Mouse (Mus musculus) left cerebral cortex, postnatal 14 days (tissue): Measurements from ENCODE around the gene Rimkla. TPM values are rescaled to one million over a fixed set of nuclear protein-coding genes. Genes with fewer than 3 reads are reported as not detected.

Experiments
- DNase-seq, 2 experiments: peaks; one replicate each; pipeline ENCODE4 v3.0.0; 2021 to 2022; ENCODE audit warnings: low spot score in 2 of 2, mixed read lengths in 1 of 2
- intact Hi-C: fragments of 180-260 bp; cut with DNase I; formaldehyde crosslinking; loops from one replicate; pipeline ENCODE4 v1.15.1; 2025
- total RNA-seq, 2 experiments: library from RNA; stranded (reverse); gene quantifications; 2 replicates each; pipeline ENCODE4 v1.2.3; 2021

Gene Rimkla
- total RNA-seq, 2 experiments from 2014 or later, result 11.6 to 13.5 TPM

- intact Hi-C loops, result no loop called here
- DNase-seq, result no peak
Observed at GRCm38 (mm10) chr4:119484882-119485281, 7.5 kb downstream of the Rimkla start.

GRCm38 (mm10) chr4:119483051-119483450, 9.4 kb downstream of the Rimkla start:
- intact Hi-C loops, result no loop called here
- DNase-seq, result no peak

GRCm38 (mm10) chr4:119473150-119473549, 19.3 kb downstream of the Rimkla start:
- intact Hi-C loops, result no loop called here
- DNase-seq, result no peak

- no peak for DNase-seq
- intact Hi-C loops, result no loop called here
Observed at GRCm38 (mm10) chr4:119472545-119472944, 19.9 kb downstream of the Rimkla start.

- peak; percentile 31 to 39 for DNase-seq
- intact Hi-C loops, result no loop called here
Observed at GRCm38 (mm10) chr4:119467720-119468380, 24.6 kb downstream of the Rimkla start.

- no peak for DNase-seq
- intact Hi-C loops, result no loop called here
Observed at GRCm38 (mm10) chr4:119465841-119466240, 26.6 kb downstream of the Rimkla start.

- intact Hi-C loops, result loop anchor here (5.0 kb wide), 1 partner anchor 37 kb away; no protein-coding TSS in a partner anchor
- DNase-seq, result peak in 1 of 2 experiments; percentile 47
Observed at GRCm38 (mm10) chr4:119463756-119464419, 28.5 kb downstream of the Rimkla start.

GRCm38 (mm10) chr4:119462858-119463755, 29.3 kb downstream of the Rimkla start:
- peak; percentile 52 to 61 for DNase-seq
- intact Hi-C loops, result loop anchor here (5.0 kb wide), 1 partner anchor 36 kb away; no protein-coding TSS in a partner anchor

GRCm38 (mm10) chr4:119462457-119462856, 30.0 kb downstream of the Rimkla start:
- no peak for DNase-seq
- intact Hi-C loops, result loop anchor here (5.0 kb wide), 1 partner anchor 35 kb away; no protein-coding TSS in a partner anchor

- intact Hi-C loops, result loop anchor here (5.0 kb wide), 1 partner anchor 33 kb away; no protein-coding TSS in a partner anchor
Observed at GRCm38 (mm10) chr4:119460728-119461141, 31.7 kb downstream of the Rimkla start.

GRCm38 (mm10) chr4:119460296-119460695, 32.1 kb downstream of the Rimkla start:
- peak; percentile 65 to 84 for DNase-seq
- intact Hi-C loops, result loop anchor here (5.0 kb wide), 1 partner anchor 33 kb away; no protein-coding TSS in a partner anchor

More at GRCm38 (mm10) chr4:119460728-119461141, 31.7 kb downstream of the Rimkla start:
- DNase-seq, result peak; percentile 83 to 95

- intact Hi-C loops, result no loop called here
- DNase-seq, result no peak
Observed at GRCm38 (mm10) chr4:119453533-119453932, 38.9 kb downstream of the Rimkla start.

- intact Hi-C loops, result no loop called here
- DNase-seq, result no peak
Observed at GRCm38 (mm10) chr4:119453128-119453527, 39.3 kb downstream of the Rimkla start.

- no peak for DNase-seq
Observed at GRCm38 (mm10) chr4:119450436-119450835, 42.0 kb downstream of the Rimkla start.

GRCm38 (mm10) chr4:119447786-119448185, 44.6 kb downstream of the Rimkla start:
- DNase-seq, result no peak
- intact Hi-C loops, result no loop called here

More at GRCm38 (mm10) chr4:119450436-119450835, 42.0 kb downstream of the Rimkla start:
- intact Hi-C loops, result no loop called here

- intact Hi-C loops, result no loop called here
- DNase-seq, result no peak
Observed at GRCm38 (mm10) chr4:119447261-119447660, 45.2 kb downstream of the Rimkla start.

- intact Hi-C loops, result no loop called here
- no peak for DNase-seq
Observed at GRCm38 (mm10) chr4:119442539-119442938, 49.9 kb downstream of the Rimkla start.

GRCm38 (mm10) chr4:119441836-119442235, 50.6 kb downstream of the Rimkla start:
- intact Hi-C loops, result no loop called here
- DNase-seq, result peak in 1 of 2 experiments; percentile 40

- intact Hi-C loops, result no loop called here
Observed at GRCm38 (mm10) chr4:119437936-119438335, 54.5 kb downstream of the Rimkla start.

More at GRCm38 (mm10) chr4:119437936-119438335, 54.5 kb downstream of the Rimkla start:
- DNase-seq, result no peak
